Mouse (Mus musculus): ENCODE measurements around the gene Tnfsf8. TPM values are rescaled to one million over a fixed set of nuclear protein-coding genes. Genes with fewer than 3 reads are reported as not detected.

Gene Tnfsf8
- 0.27 to 0.30 TPM in 2 of 4 replicates, not detected in the others for total RNA-seq (2023; ENCODE audit: inconsistent age)

GRCm38 (mm10) chr4:63860688-63861540 lies at the start of gene Tnfsf8:
Gene Tnfsf8, minus strand, starts transcription at chr4:63861347.

Other genes starting within 250 kb of the Tnfsf8 start
- gene Tex48, start 238.9 kb downstream of the Tnfsf8 start, total RNA-seq (2023; ENCODE audit: inconsistent age): not detected in 4 replicates
- gene Gm11214, start 198.0 kb downstream of the Tnfsf8 start, total RNA-seq (2023; ENCODE audit: inconsistent age): not detected in 4 replicates
- gene Tnfsf15, start 116.2 kb downstream of the Tnfsf8 start, total RNA-seq (2023; ENCODE audit: inconsistent age): 0.19 TPM in 1 of 4 replicates, not detected in the others
- gene Tnc, start 185.7 kb upstream of the Tnfsf8 start, total RNA-seq (2023; ENCODE audit: inconsistent age): not detected in 4 replicates